In genomic region chr3:93519856-93520329, GRCm38 (mm10) we compare ENCODE assay signal across 8 mouse cellular contexts. TPM values are rescaled to one million over a fixed set of nuclear protein-coding genes. Genes with fewer than 3 reads are reported as not detected.
DNase-seq lines count a peak whose midpoint lies in the region; ATAC-seq and TF ChIP-seq lines count a peak whose summit lies in the region.
"Had no signal": no experiment of that assay in that cellular context is flagged by ENCODE, and none has a peak within 500 bp of the region (broad histone marks: within the 10 kb centered on the region; RNA-seq: fewer than 3 reads in every experiment).

No protein-coding gene starts in this region.

- no peaks in the 10 kb centered on the region for H3K9me3 ChIP-seq in megakaryocyte, embryonic 14.5 days
- no peaks in the 10 kb centered on the region for H3K9me3 ChIP-seq in forebrain, embryonic 16.5 days (ENCODE audit: control insufficient read depth, low read length)
- H3K9me3 ChIP-seq in liver, embryonic 14.5 days (ENCODE audit: control insufficient read depth, low read length), result no peaks in the 10 kb centered on the region

- DNase-seq in liver, embryonic 14.5 days (ENCODE audit: low read depth in 3 of 3, low spot score in 3 of 3), result no peak
- no peak for DNase-seq in Muller cell, postnatal 12 days (ENCODE audit: inconsistent ontology term)
- DNase-seq in cerebellum, adult 11-12 months, result no peak
- DNase-seq in layer of hippocampus, postnatal 25 days (ENCODE audit: extremely low spot score in 1 of 2, low spot score in 1 of 2), result no peak

- TF ChIP-seq EP300 in liver, embryonic 14.5 days (IDR thresholded peaks at IDR 0.05; ENCODE audit: low read depth), result no peak

- H3K4me1 ChIP-seq in megakaryocyte, embryonic 14.5 days, result peaks cover 22% of the 10 kb centered on the region
- peaks cover 10% of the 10 kb centered on the region for H3K4me1 ChIP-seq in forebrain, embryonic 16.5 days (replicated peaks; ENCODE audit: control insufficient read depth, insufficient read depth, low read length)
- peaks cover 0 to 4% of the 10 kb centered on the region in 2 experiments; a peak in 1 of 4 replicates for H3K4me1 ChIP-seq in liver, embryonic 14.5 days (replicated peaks; ENCODE audit: control insufficient read depth in 2 of 2, insufficient read depth in 2 of 2, low read length in 1 of 2)

- ATAC-seq in megakaryocyte, adult 5-6 weeks (ENCODE audit: poor library complexity, severe bottlenecking), result no peak
- ATAC-seq in forebrain, embryonic 16.5 days, result 0 out of 2 replicates have a peak, but pooled peaks have one; percentile 11
- ATAC-seq in liver, embryonic 14.5 days (ENCODE audit: insufficient read depth), result peak; percentile 12; the same call in 1 of the 2 replicates

- H3K27me3 ChIP-seq in megakaryocyte, embryonic 14.5 days (replicated peaks), result no peaks in the 10 kb centered on the region
- H3K27me3 ChIP-seq in forebrain, embryonic 16.5 days (replicated peaks; ENCODE audit: control insufficient read depth, insufficient read depth, low read length), result no peaks in the 10 kb centered on the region
- H3K27me3 ChIP-seq in liver, embryonic 14.5 days (ENCODE audit: control insufficient read depth, insufficient read depth, low read length), result no peaks in the 10 kb centered on the region

- H3K9ac ChIP-seq in forebrain, embryonic 16.5 days (replicated peaks; ENCODE audit: low read depth, low read length), result no peak overlapping the region
- no peak overlapping the region for H3K9ac ChIP-seq in liver, embryonic 14.5 days (replicated peaks)

- no peak overlapping the region for H3K4me2 ChIP-seq in forebrain, embryonic 16.5 days (ENCODE audit: low read length)
- H3K4me2 ChIP-seq in liver, embryonic 14.5 days (ENCODE audit: low read depth), result peak overlapping the region; percentile 69

- WGBS in forebrain, embryonic 16.5 days, result 51% methylated on average over 5 of the region's 5 CpGs
- 37% methylated on average over 5 of the region's 5 CpGs for WGBS in liver, embryonic 14.5 days (ENCODE audit: insufficient replicate concordance)

- peaks cover 8% of the 10 kb centered on the region for H3K36me3 ChIP-seq in megakaryocyte, embryonic 14.5 days (replicated peaks; ENCODE audit: low read length)
- H3K36me3 ChIP-seq in forebrain, embryonic 16.5 days (ENCODE audit: control insufficient read depth, insufficient read depth), result no peaks in the 10 kb centered on the region
- no peaks in the 10 kb centered on the region for H3K36me3 ChIP-seq in liver, embryonic 14.5 days (replicated peaks; ENCODE audit: control insufficient read depth, insufficient read depth, low read depth)

- H3K4me3 ChIP-seq in megakaryocyte, embryonic 14.5 days (replicated peaks), result peak overlapping the region; percentile 93
- no peak overlapping the region for H3K4me3 ChIP-seq in forebrain, embryonic 16.5 days (replicated peaks; ENCODE audit: low read length)
- no peak overlapping the region; a peak in 1 of 4 replicates for H3K4me3 ChIP-seq in liver, embryonic 14.5 days (ENCODE audit: insufficient read depth in 1 of 2, low read depth in 2 of 2, low read length in 2 of 2)

- H3K27ac ChIP-seq in forebrain, embryonic 16.5 days (ENCODE audit: low read length), result no peak overlapping the region
- H3K27ac ChIP-seq in liver, embryonic 14.5 days, result no peak overlapping the region

- TF ChIP-seq CTCF in liver, embryonic 14.5 days (IDR thresholded peaks at IDR 0.05; ENCODE audit: low read depth), result no peak

RNA-seq across cellular contexts. Expression of gene S100a11, which starts 0.4 kb away (rescaled TPM):
- 4.3 and 39.4 TPM in 2 replicates for polyA plus RNA-seq in megakaryocyte, embryonic 14.5 days (2012; ENCODE audit: insufficient read depth, low replicate concordance)
- total RNA-seq in megakaryocyte, adult 5-6 weeks (2015), result 3,100 and 3,549 TPM in 2 replicates
- 217 and 333 TPM in 2 replicates for total RNA-seq in megakaryocyte, adult 5-6 weeks (2017)
- 104 and 129 TPM in 2 replicates for polyA plus RNA-seq in forebrain, embryonic 16.5 days (2015; fragmentation: Nextera tagmentation; extraction: Ambion mirVana)
- 39.1 and 46.2 TPM in 2 replicates for polyA plus RNA-seq in liver, embryonic 14.5 days (2012; rRNA removed)
- polyA plus RNA-seq in liver, embryonic 14.5 days (2014; fragmentation: Nextera tagmentation; extraction: Ambion mirVana), result 126 and 159 TPM in 2 replicates
- 1 to 10 TPM; 6.1 to 8.5 TPM for total RNA-seq in layer of hippocampus, postnatal 25 days (2021)

RNA-seq across cellular contexts. Expression of gene S100a10, which starts 35.0 kb away (rescaled TPM):
- 22.4 and 116 TPM in 2 replicates for polyA plus RNA-seq in megakaryocyte, embryonic 14.5 days (2012; ENCODE audit: insufficient read depth, low replicate concordance)
- 967 and 993 TPM in 2 replicates for total RNA-seq in megakaryocyte, adult 5-6 weeks (2015)
- 1,318 and 1,661 TPM in 2 replicates for total RNA-seq in megakaryocyte, adult 5-6 weeks (2017)
- 117 and 124 TPM in 2 replicates for polyA plus RNA-seq in forebrain, embryonic 16.5 days (2015; fragmentation: Nextera tagmentation; extraction: Ambion mirVana)
- 23.5 and 25.0 TPM in 2 replicates for polyA plus RNA-seq in liver, embryonic 14.5 days (2012; rRNA removed)
- 53.0 and 57.8 TPM in 2 replicates for polyA plus RNA-seq in liver, embryonic 14.5 days (2014; fragmentation: Nextera tagmentation; extraction: Ambion mirVana)
- 10 to 100 TPM; 15.0 to 23.5 TPM for total RNA-seq in layer of hippocampus, postnatal 25 days (2021)

RNA-seq across cellular contexts. Expression of gene Tchhl1, which starts 51.3 kb away (rescaled TPM):
- polyA plus RNA-seq in megakaryocyte, embryonic 14.5 days (2012; ENCODE audit: insufficient read depth, low replicate concordance), result not detected in 2 replicates
- total RNA-seq in megakaryocyte, adult 5-6 weeks (2015), result not detected in 2 replicates
- not detected in 2 replicates for total RNA-seq in megakaryocyte, adult 5-6 weeks (2017)
- polyA plus RNA-seq in forebrain, embryonic 16.5 days (2015; fragmentation: Nextera tagmentation; extraction: Ambion mirVana), result not detected in 2 replicates
- polyA plus RNA-seq in liver, embryonic 14.5 days (2012; rRNA removed), result not detected in 2 replicates
- not detected in 2 replicates for polyA plus RNA-seq in liver, embryonic 14.5 days (2014; fragmentation: Nextera tagmentation; extraction: Ambion mirVana)
- not detected for total RNA-seq in layer of hippocampus, postnatal 25 days (2021)
- total RNA-seq: left cerebral cortex, postnatal 25 days had no signal
